Mouse (Mus musculus) megakaryocyte progenitor cell, adult 5-6 weeks (primary cell): ENCODE measurements around the gene Mlxipl. TPM values are rescaled to one million over a fixed set of nuclear protein-coding genes. Genes with fewer than 3 reads are reported as not detected.

ENCODE experiments used
- ATAC-seq: replicated peaks from 2 replicates; pipeline ENCODE4 v1.8.0; 2016; ENCODE audit warnings: mild to moderate bottlenecking, moderate TSS enrichment, inconsistent platforms; ENCODE audit not compliant: poor library complexity
- total RNA-seq, 2 experiments: library from RNA; stranded (forward) in 1 of 2; stranded (reverse) in 1 of 2; fragments of 157-497, 149-512 nt in 1 of 2; fragments of 200-1000 nt in 1 of 2; gene quantifications; 2 replicates each; pipeline versions ENCODE4 v1.2.3 to v1.2.4; 2015 to 2017

The Mlxipl gene
- total RNA-seq, 2 experiments from 2014 or later: 0.27 TPM; not detected in 1

GRCm38 (mm10) chr5:135179616-135180015 lies 89.9 kb downstream of the Mlxipl start:
- no peak for ATAC-seq

GRCm38 (mm10) chr5:135180796-135181195 lies 91.1 kb downstream of the Mlxipl start:
- ATAC-seq: no peak

- no peak for ATAC-seq
These were observed 92.1 kb downstream of the Mlxipl start for GRCm38 (mm10) chr5:135181776-135182175.

GRCm38 (mm10) chr5:135183131-135183861 lies 93.6 kb downstream of the Mlxipl start:
- ATAC-seq: no peak

GRCm38 (mm10) chr5:135185016-135185415 lies 95.3 kb downstream of the Mlxipl start:
- ATAC-seq: no peak

GRCm38 (mm10) chr5:135185596-135185995 lies 95.9 kb downstream of the Mlxipl start:
- ATAC-seq: peak; percentile 19; the same call in 1 of the 2 replicates

GRCm38 (mm10) chr5:135186231-135186620 lies 96.5 kb downstream of the Mlxipl start:
- no peak for ATAC-seq

GRCm38 (mm10) chr5:135186621-135187348 lies 97.1 kb downstream of the Mlxipl start, which contains the start of gene Baz1b:
Baz1b (plus strand) TSS chr5:135187264.
- peak; percentile 85 for ATAC-seq

GRCm38 (mm10) chr5:135187349-135188213 lies 97.9 kb downstream of the Mlxipl start:
- ATAC-seq: peak; percentile 21

Other genes with a start within 250 kb of the Mlxipl start
- not detected in 2 replicates for gene Tmem270, start 183.2 kb upstream of the Mlxipl start, total RNA-seq (2015)
- not detected in 2 replicates for gene Tmem270, start 183.2 kb upstream of the Mlxipl start, total RNA-seq (2017)
- 17.0 and 19.0 TPM in 2 replicates for gene Cldn13, start 174.4 kb upstream of the Mlxipl start, total RNA-seq (2015)
- 5.3 and 10.9 TPM in 2 replicates for gene Cldn13, start 174.4 kb upstream of the Mlxipl start, total RNA-seq (2017)
- 1.9 and 3.9 TPM in 2 replicates for gene Mettl27, start 157.5 kb upstream of the Mlxipl start, total RNA-seq (2015)
- gene Mettl27, start 157.5 kb upstream of the Mlxipl start, total RNA-seq (2017): 0.92 and 3.4 TPM in 2 replicates
- not detected in 2 replicates for gene Cldn4, start 143.0 kb upstream of the Mlxipl start, total RNA-seq (2015)
- gene Cldn4, start 143.0 kb upstream of the Mlxipl start, total RNA-seq (2017): not detected in 2 replicates
- gene Cldn3, start 103.7 kb upstream of the Mlxipl start, total RNA-seq (2015): not detected in 2 replicates
- not detected in 2 replicates for gene Cldn3, start 103.7 kb upstream of the Mlxipl start, total RNA-seq (2017)
- 133 and 142 TPM in 2 replicates for gene Abhd11, start 80.7 kb upstream of the Mlxipl start, total RNA-seq (2015)
- 59.3 and 65.3 TPM in 2 replicates for gene Abhd11, start 80.7 kb upstream of the Mlxipl start, total RNA-seq (2017)
- 0.39 and 1.2 TPM in 2 replicates for gene Stx1a, start 66.4 kb upstream of the Mlxipl start, total RNA-seq (2015)
- gene Stx1a, start 66.4 kb upstream of the Mlxipl start, total RNA-seq (2017): 0.04 and 0.44 TPM in 2 replicates
- 18.0 and 18.6 TPM in 2 replicates for gene Dnajc30, start 25.7 kb upstream of the Mlxipl start, total RNA-seq (2015)
- gene Dnajc30, start 25.7 kb upstream of the Mlxipl start, total RNA-seq (2017): 7.4 and 8.9 TPM in 2 replicates
- gene Bud23, start 24.9 kb upstream of the Mlxipl start, total RNA-seq (2015): 60.7 and 61.7 TPM in 2 replicates
- 55.7 and 78.6 TPM in 2 replicates for gene Bud23, start 24.9 kb upstream of the Mlxipl start, total RNA-seq (2017)
- not detected in 2 replicates for gene Vps37d, start 11.6 kb upstream of the Mlxipl start, total RNA-seq (2015)
- not detected in 2 replicates for gene Vps37d, start 11.6 kb upstream of the Mlxipl start, total RNA-seq (2017)
- 10.9 and 11.0 TPM in 2 replicates for gene Tbl2, start 59.8 kb downstream of the Mlxipl start, total RNA-seq (2015)
- gene Tbl2, start 59.8 kb downstream of the Mlxipl start, total RNA-seq (2017): 14.9 and 18.7 TPM in 2 replicates
- 18.1 and 18.7 TPM in 2 replicates for gene Bcl7b, start 78.4 kb downstream of the Mlxipl start, total RNA-seq (2015)
- gene Bcl7b, start 78.4 kb downstream of the Mlxipl start, total RNA-seq (2017): 24.8 and 25.2 TPM in 2 replicates
- gene Baz1b, start 97.4 kb downstream of the Mlxipl start, total RNA-seq (2015): 72.1 and 90.2 TPM in 2 replicates
- 128 and 160 TPM in 2 replicates for gene Baz1b, start 97.4 kb downstream of the Mlxipl start, total RNA-seq (2017)
- 0.42 and 0.59 TPM in 2 replicates for gene Fzd9, start 161.3 kb downstream of the Mlxipl start, total RNA-seq (2015)
- 0.12 and 0.14 TPM in 2 replicates for gene Fzd9, start 161.3 kb downstream of the Mlxipl start, total RNA-seq (2017)